Mouse (Mus musculus): ENCODE results near the gene Gaa. TPM values are rescaled to one million over a fixed set of nuclear protein-coding genes. Genes with fewer than 3 reads are reported as not detected.
"Not testable (repeated sequence)": the region's sequence is repeated elsewhere in the genome, so short reads cannot be mapped to it uniquely, and the experiment has no call there.

Gene Gaa
- polyA plus RNA-seq, 1 experiment from 2014 or later, result 105 TPM

- not testable (repeated sequence) for H3K27ac ChIP-seq (replicated peaks); H3K27me3 ChIP-seq; H3K4me2 ChIP-seq; H3K4me3 ChIP-seq; H3K9me3 ChIP-seq; H3K4me1 ChIP-seq (replicated peaks); ATAC-seq (ENCODE audit: low FRiP score, low read depth); H3K9ac ChIP-seq
- 96% methylated on average over 8 of the region's 8 CpGs for WGBS
- H3K36me3 ChIP-seq, result peaks cover 94% of the 10 kb centered on the region
Measured at GRCm38 (mm10) chr11:119292861-119293260, 25.2 kb downstream of the Gaa start.

- Histone ChIP-seq H3K27ac (replicated peaks) (no peak overlapping the region), H3K36me3 (peaks cover 49% of the 10 kb centered on the region), H3K4me1 (replicated peaks) (peaks cover 27% of the 10 kb centered on the region), H3K9me3 (no peaks in the 10 kb centered on the region), H3K27me3 (no peaks in the 10 kb centered on the region), H3K9ac (no peak overlapping the region), H3K4me2 (peak overlapping the region; percentile 95), H3K4me3 (0 out of 2 replicates have a peak overlapping the region, but pooled peaks have one; percentile 92)
- ATAC-seq (ENCODE audit: low FRiP score, low read depth), result no peak
- 86% methylated on average over 6 of the region's 6 CpGs for WGBS
Measured at GRCm38 (mm10) chr11:119297996-119298395, 30.3 kb downstream of the Gaa start.

GRCm38 (mm10) chr11:119298917-119299316, 31.2 kb downstream of the Gaa start:
- no peak for ATAC-seq (ENCODE audit: low FRiP score, low read depth)
- WGBS, result 14% methylated on average over 7 of the region's 7 CpGs
- H3K27me3 ChIP-seq, result no peaks in the 10 kb centered on the region
- H3K4me1 ChIP-seq (replicated peaks), result peaks cover 27% of the 10 kb centered on the region
- H3K4me2 ChIP-seq, result peak overlapping the region; percentile 95
- H3K36me3 ChIP-seq, result peaks cover 40% of the 10 kb centered on the region
- peak overlapping the region; percentile 98 for H3K9ac ChIP-seq
- H3K9me3 ChIP-seq, result no peaks in the 10 kb centered on the region
- peak overlapping the region; percentile 92 for H3K4me3 ChIP-seq
- H3K27ac ChIP-seq (replicated peaks), result peak overlapping the region; percentile 99; the same call in 1 of the 2 replicates

- Histone ChIP-seq H3K9ac (peak within 1 kb of the TSS; percentile 98), H3K4me1 (replicated peaks) (peaks cover 27% of the 10 kb centered on the region), H3K27ac (replicated peaks) (peak within 1 kb of the TSS; percentile 99), H3K4me2 (peak within 1 kb of the TSS; percentile 95), H3K9me3 (no peaks in the 10 kb centered on the region), H3K36me3 (peaks cover 33% of the 10 kb centered on the region), H3K4me3 (peak within 1 kb of the TSS; percentile 92), H3K27me3 (no peaks in the 10 kb centered on the region)
- ATAC-seq (ENCODE audit: low FRiP score, low read depth), result peak; percentile 97
- under 1% methylated on average over 89 of the region's 89 CpGs for WGBS
Measured at GRCm38 (mm10) chr11:119299391-119300245, 31.9 kb downstream of the Gaa start, which contains the start of gene Eif4a3. Gene Eif4a3 (minus strand): TSS chr11:119300089.

GRCm38 (mm10) chr11:119300246-119300935, 32.7 kb downstream of the Gaa start:
- peak overlapping the region; percentile 98 for H3K9ac ChIP-seq
- no peak for ATAC-seq (ENCODE audit: low FRiP score, low read depth)
- 1% methylated on average over 27 of the region's 31 CpGs for WGBS

GRCm38 (mm10) chr11:119300986-119301385, 33.3 kb downstream of the Gaa start:
- H3K4me1 ChIP-seq (replicated peaks), result peaks cover 27% of the 10 kb centered on the region
- H3K36me3 ChIP-seq, result peaks cover 19% of the 10 kb centered on the region
- no peak for ATAC-seq (ENCODE audit: low FRiP score, low read depth)
- no peak overlapping the region for H3K4me3 ChIP-seq
- H3K4me2 ChIP-seq, result peak overlapping the region; percentile 95
- 35% methylated on average over 2 of the region's 2 CpGs for WGBS
- no peak overlapping the region for H3K27ac ChIP-seq (replicated peaks)
- H3K9ac ChIP-seq, result no peak overlapping the region
- no peaks in the 10 kb centered on the region for H3K27me3 ChIP-seq
- H3K9me3 ChIP-seq, result no peaks in the 10 kb centered on the region

More at GRCm38 (mm10) chr11:119300246-119300935, 32.7 kb downstream of the Gaa start:
- Histone ChIP-seq H3K4me1 (replicated peaks) (peaks cover 27% of the 10 kb centered on the region), H3K4me2 (peak overlapping the region; percentile 95), H3K4me3 (peak overlapping the region; percentile 92), H3K36me3 (peaks cover 25% of the 10 kb centered on the region), H3K27me3 (no peaks in the 10 kb centered on the region), H3K27ac (replicated peaks) (peak overlapping the region; percentile 99), H3K9me3 (no peaks in the 10 kb centered on the region)

GRCm38 (mm10) chr11:119304904-119305712, 37.4 kb downstream of the Gaa start:
- Histone ChIP-seq H3K4me1 (replicated peaks) (peaks cover 14% of the 10 kb centered on the region), H3K27ac (replicated peaks) (no peak overlapping the region), H3K4me2 (no peak overlapping the region), H3K9ac (no peak overlapping the region), H3K27me3 (no peaks in the 10 kb centered on the region; the same call in 1 of the 2 replicates), H3K9me3 (no peaks in the 10 kb centered on the region), H3K36me3 (no peaks in the 10 kb centered on the region), H3K4me3 (no peak overlapping the region)
- 36% methylated on average over 16 of the region's 16 CpGs for WGBS
- ATAC-seq (ENCODE audit: low FRiP score, low read depth), result no peak

- Histone ChIP-seq H3K27me3 (no peaks in the 10 kb centered on the region; the same call in 1 of the 2 replicates), H3K36me3 (no peaks in the 10 kb centered on the region), H3K9me3 (no peaks in the 10 kb centered on the region), H3K9ac (no peak overlapping the region), H3K4me3 (no peak overlapping the region), H3K4me1 (replicated peaks) (0 out of 2 replicates have a peak, but pooled peaks cover 5% of the 10 kb centered on the region), H3K4me2 (no peak overlapping the region), H3K27ac (replicated peaks) (no peak overlapping the region)
- WGBS, result 64% methylated on average over 13 of the region's 13 CpGs
- ATAC-seq (ENCODE audit: low FRiP score, low read depth), result no peak
Measured at GRCm38 (mm10) chr11:119306762-119307657, 39.3 kb downstream of the Gaa start.

- Histone ChIP-seq H3K4me2 (no peak within 1 kb of the TSS), H3K9me3 (no peaks in the 10 kb centered on the region), H3K4me1 (replicated peaks) (0 out of 2 replicates have a peak, but pooled peaks cover 5% of the 10 kb centered on the region), H3K4me3 (no peak within 1 kb of the TSS), H3K36me3 (no peaks in the 10 kb centered on the region), H3K27me3 (no peaks in the 10 kb centered on the region; the same call in 1 of the 2 replicates), H3K27ac (replicated peaks) (no peak within 1 kb of the TSS), H3K9ac (no peak within 1 kb of the TSS)
- no peak for ATAC-seq (ENCODE audit: low FRiP score, low read depth)
- WGBS, result 61% methylated on average over 1 of the region's 1 CpGs
Measured at GRCm38 (mm10) chr11:119307658-119307867, 39.9 kb downstream of the Gaa start, which contains the start of gene Card14. Gene Card14 (plus strand): TSS chr11:119307768.

- Histone ChIP-seq H3K27ac (replicated peaks) (no peak overlapping the region), H3K27me3 (no peaks in the 10 kb centered on the region; the same call in 1 of the 2 replicates), H3K36me3 (no peaks in the 10 kb centered on the region), H3K9ac (no peak overlapping the region), H3K4me1 (replicated peaks) (0 out of 2 replicates have a peak, but pooled peaks cover 5% of the 10 kb centered on the region), H3K9me3 (no peaks in the 10 kb centered on the region), H3K4me2 (no peak overlapping the region), H3K4me3 (no peak overlapping the region)
- no peak for ATAC-seq (ENCODE audit: low FRiP score, low read depth)
- 37% methylated on average over 11 of the region's 11 CpGs for WGBS
Measured at GRCm38 (mm10) chr11:119307916-119308315, 40.2 kb downstream of the Gaa start.

GRCm38 (mm10) chr11:119310621-119311020, 42.9 kb downstream of the Gaa start:
- Histone ChIP-seq H3K9me3 (no peaks in the 10 kb centered on the region), H3K4me2 (no peak overlapping the region), H3K36me3 (no peaks in the 10 kb centered on the region), H3K4me1 (replicated peaks) (0 out of 2 replicates have a peak, but pooled peaks cover 5% of the 10 kb centered on the region), H3K27ac (replicated peaks) (no peak overlapping the region), H3K4me3 (no peak overlapping the region), H3K27me3 (no peaks in the 10 kb centered on the region; the same call in 1 of the 2 replicates), H3K9ac (no peak overlapping the region)
- 20% methylated on average over 10 of the region's 10 CpGs for WGBS
- ATAC-seq (ENCODE audit: low FRiP score, low read depth), result no peak
